Mouse (Mus musculus) adrenal gland, adult (tissue): Measurements from ENCODE around the gene Nufip2.

Experiments used
- DNase-seq, 2 experiments: peaks; one replicate each; pipeline ENCODE4 v3.0.0; 2022 to 2023; ENCODE audit warnings: low spot score in 1 of 2; ENCODE audit not compliant: inconsistent age in 2 of 2

The Nufip2 gene

GRCm38 (mm10) chr11:77766351-77767001 is 80.5 kb downstream of the Nufip2 start:
- DNase-seq, result peak; percentile 79 to 86

- DNase-seq, result peak in 1 of 2 experiments; percentile 16
Measured at GRCm38 (mm10) chr11:77769496-77769895, 83.5 kb downstream of the Nufip2 start.

- DNase-seq, result peak in 1 of 2 experiments; percentile 35
Measured at GRCm38 (mm10) chr11:77770346-77770745, 84.4 kb downstream of the Nufip2 start.

- peak; percentile 57 to 76 for DNase-seq
Measured at GRCm38 (mm10) chr11:77771879-77772713, 86.1 kb downstream of the Nufip2 start.

GRCm38 (mm10) chr11:77775701-77776400 is 89.9 kb downstream of the Nufip2 start:
- peak in 1 of 2 experiments; percentile 66 for DNase-seq

- DNase-seq, result no peak
Measured at GRCm38 (mm10) chr11:77777436-77777835, 91.5 kb downstream of the Nufip2 start.

GRCm38 (mm10) chr11:77777937-77778336 is 92.0 kb downstream of the Nufip2 start:
- DNase-seq, result peak; percentile 63 to 67

- peak in 1 of 2 experiments; percentile 26 for DNase-seq
Measured at GRCm38 (mm10) chr11:77779240-77779639, 93.3 kb downstream of the Nufip2 start.

GRCm38 (mm10) chr11:77781088-77781487 is 95.1 kb downstream of the Nufip2 start:
- peak; percentile 68 to 72 for DNase-seq

GRCm38 (mm10) chr11:77782104-77782815 is 96.3 kb downstream of the Nufip2 start:
- no peak for DNase-seq

GRCm38 (mm10) chr11:77783211-77783746 is 97.3 kb downstream of the Nufip2 start:
- DNase-seq, result peak in 1 of 2 experiments; percentile 60

GRCm38 (mm10) chr11:77783747-77784646 is 98.0 kb downstream of the Nufip2 start:
- DNase-seq, result peak; percentile 53 to 69

- no peak for DNase-seq
Measured at GRCm38 (mm10) chr11:77784894-77785293, 98.9 kb downstream of the Nufip2 start.

GRCm38 (mm10) chr11:77785396-77785767 is 99.4 kb downstream of the Nufip2 start:
- DNase-seq, result no peak

GRCm38 (mm10) chr11:77785768-77786561 is 100.0 kb downstream of the Nufip2 start:
- DNase-seq, result peak; percentile 84

GRCm38 (mm10) chr11:77787707-77788106 is 101.8 kb downstream of the Nufip2 start, which contains the start of gene Gm10277:
Gm10277 (minus strand) TSS chr11:77787747.
- peak in 1 of 2 experiments; percentile 52 for DNase-seq

- DNase-seq, result peak; percentile 63 to 74
Measured at GRCm38 (mm10) chr11:77789512-77789911, 103.6 kb downstream of the Nufip2 start.

- DNase-seq, result peak; percentile 55 to 70
Measured at GRCm38 (mm10) chr11:77790286-77790685, 104.3 kb downstream of the Nufip2 start.
